Mouse (Mus musculus) WW6 (cell line): ENCODE results near the gene Cphx3.
"Not testable (repeated sequence)": the region's sequence is repeated elsewhere in the genome, so short reads cannot be mapped to it uniquely, and the experiment has no call there.

ENCODE experiments used
- DNase-seq: peaks from one replicate; pipeline ENCODE4 v3.0.0-alpha.2; 2013; ENCODE audit warnings: low read depth, low spot score

Cphx3 gene

DNA sequence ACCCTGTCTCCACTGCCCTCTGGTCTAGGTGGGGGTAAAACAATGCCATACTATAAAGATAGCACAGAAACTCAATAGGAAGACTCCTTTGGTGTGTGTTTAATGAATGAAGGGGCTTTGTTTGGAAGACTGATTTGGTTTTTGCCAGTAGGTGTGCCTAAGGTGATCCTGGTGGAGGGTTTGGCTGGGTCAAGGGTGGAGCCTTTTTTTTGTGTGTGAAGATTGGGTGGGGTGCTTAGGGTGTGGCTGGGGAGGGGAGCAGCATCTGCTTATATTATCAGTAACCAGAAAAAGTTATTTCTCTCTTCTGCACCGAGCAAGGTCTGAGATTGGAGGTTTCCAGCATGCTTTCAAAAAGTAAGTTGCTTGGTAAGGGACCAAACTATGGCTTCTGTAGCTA, at the start of gene Cphx3:
TSS of gene Cphx3 (plus strand) at position 301 of the 400 bp plus-strand sequence.
- DNase-seq = not testable (repeated sequence)

GRCm38 (mm10) chr14:26034364-26034763, 47.7 kb upstream of the Cphx3 start:
- not testable (repeated sequence) for DNase-seq

DNA sequence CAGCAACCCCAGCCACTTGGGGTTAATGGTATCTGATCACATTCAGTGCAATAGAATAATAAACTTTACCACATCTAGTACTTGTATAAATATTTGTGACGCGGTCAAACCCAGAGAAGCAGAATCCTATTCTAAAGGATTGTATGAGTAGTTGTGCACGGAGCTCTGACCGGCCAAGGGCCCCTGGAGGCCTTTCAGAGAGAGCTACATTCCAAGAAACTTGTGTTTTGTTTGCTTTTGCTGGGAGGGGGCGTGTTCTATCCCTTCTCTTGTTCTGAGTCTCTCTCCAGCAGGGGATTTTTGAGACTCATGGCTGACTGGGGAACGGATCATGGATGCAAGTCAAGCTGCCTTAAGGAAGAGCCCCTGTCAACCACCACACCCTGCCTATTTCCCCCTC, 46.7 kb upstream of the Cphx3 start:
- not testable (repeated sequence) for DNase-seq

- not testable (repeated sequence) for DNase-seq
These were observed 39.5 kb upstream of the Cphx3 start, which contains the start of gene Gm9780 for GRCm38 (mm10) chr14:26042611-26043010. Gene Gm9780, minus strand, starts transcription at chr14:26042711.

- not testable (repeated sequence) for DNase-seq
These were observed 37.1 kb upstream of the Cphx3 start for GRCm38 (mm10) chr14:26045007-26045406.

DNA sequence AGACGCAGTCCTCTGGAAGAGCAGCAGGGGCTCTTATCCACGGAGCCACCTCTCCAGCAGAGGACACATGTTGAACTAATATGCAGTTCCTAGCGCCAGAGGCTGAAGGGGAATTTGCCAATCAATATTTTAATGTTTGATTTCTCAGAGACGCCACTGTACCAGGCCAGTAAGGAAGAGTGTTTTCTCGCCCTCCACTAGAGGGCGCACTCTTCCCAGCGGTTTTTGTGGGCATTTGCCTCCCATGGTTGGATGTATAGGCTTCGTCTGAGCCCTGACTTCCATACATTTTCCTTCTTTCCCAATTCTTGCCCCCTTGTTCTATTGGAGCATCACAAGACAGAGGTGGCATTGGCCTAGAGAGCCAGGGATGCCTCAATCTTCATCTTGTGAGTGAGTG, 35.1 kb upstream of the Cphx3 start:
- not testable (repeated sequence) for DNase-seq

DNA sequence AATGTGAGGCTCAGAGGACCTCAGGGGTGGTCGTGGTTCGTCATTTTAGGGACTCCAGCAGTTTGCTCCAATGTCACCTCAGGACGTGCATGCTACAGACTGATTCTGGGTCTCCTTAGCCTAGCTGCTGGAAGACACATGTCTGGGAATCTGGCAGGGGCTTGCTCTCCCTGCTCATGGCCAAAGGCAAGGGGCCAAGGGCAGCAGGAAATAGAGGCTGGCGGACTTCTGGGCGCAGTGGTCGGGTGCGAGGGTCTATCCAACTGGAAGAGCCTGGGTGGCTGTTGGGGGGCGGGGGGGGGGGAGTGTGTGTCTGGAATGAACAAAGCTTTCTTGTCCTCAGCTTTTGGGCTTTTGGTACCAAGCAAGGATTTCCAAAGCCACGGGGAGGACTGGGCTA, 33.3 kb upstream of the Cphx3 start:
- not testable (repeated sequence) for DNase-seq

GRCm38 (mm10) chr14:26058184-26058583, 23.9 kb upstream of the Cphx3 start:
- DNase-seq = not testable (repeated sequence)

DNA sequence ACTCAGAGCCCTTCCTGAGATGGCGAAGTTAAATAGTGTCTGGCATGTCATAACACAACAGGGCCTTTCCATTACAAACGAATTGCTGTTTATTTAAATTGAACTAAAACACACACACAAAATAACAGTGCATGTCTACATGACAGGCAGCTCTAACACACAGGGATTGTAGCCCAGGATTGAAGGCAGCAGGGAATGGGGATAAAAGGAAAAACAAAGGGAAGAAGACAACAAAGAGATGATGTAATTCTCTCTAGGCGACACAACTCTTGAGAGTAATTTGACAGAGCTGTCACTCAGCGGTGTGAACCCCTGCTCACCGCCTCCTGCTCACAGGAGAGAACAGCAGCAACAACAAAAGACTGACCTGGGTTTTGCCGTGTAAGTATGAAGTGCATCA, 22.7 kb upstream of the Cphx3 start:
- DNase-seq = not testable (repeated sequence)

DNA sequence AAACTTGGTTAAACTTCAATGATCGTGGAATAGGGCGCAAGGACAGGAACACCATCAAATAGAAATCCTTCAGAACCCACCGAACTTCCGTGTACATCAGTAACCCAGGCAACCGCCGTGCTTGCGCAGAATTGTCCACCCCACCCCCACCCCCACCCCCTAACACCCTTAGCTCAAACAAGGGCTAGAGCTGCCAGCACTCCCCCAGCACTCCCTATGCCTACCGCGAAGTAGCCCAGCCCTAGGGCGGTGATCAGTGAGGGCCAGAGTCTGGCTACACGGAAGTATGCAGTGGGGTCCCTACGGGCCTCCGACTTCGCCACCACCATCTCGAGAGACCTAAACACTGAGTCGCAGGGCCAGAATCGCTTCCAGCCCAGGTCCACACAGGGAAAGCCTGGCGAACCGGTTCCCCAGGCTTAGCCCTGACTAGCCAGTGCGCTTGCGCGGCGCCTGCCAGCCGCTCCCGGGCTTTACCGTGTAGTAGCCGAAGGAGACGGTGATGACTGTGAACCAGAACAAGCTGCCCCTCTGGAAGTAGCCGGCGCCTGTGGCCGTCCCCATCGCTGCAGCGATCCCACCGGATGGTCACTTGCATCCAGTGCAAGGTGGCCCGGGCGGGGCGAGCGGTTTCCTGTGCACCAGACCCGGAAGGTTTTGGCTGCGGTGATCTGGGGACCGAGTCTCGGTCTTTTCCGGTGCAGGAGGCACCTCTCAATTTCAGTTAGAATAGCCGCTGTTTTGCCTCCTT, 15.3 kb upstream of the Cphx3 start:
- DNase-seq = not testable (repeated sequence)

GRCm38 (mm10) chr14:26067325-26067633, 14.8 kb upstream of the Cphx3 start, which contains the start of gene Tmem254c:
Gene Tmem254c, minus strand, starts transcription at chr14:26067355.
- DNase-seq = not testable (repeated sequence)

- not testable (repeated sequence) for DNase-seq
These were observed 5.3 kb upstream of the Cphx3 start for GRCm38 (mm10) chr14:26076620-26077390.

DNA sequence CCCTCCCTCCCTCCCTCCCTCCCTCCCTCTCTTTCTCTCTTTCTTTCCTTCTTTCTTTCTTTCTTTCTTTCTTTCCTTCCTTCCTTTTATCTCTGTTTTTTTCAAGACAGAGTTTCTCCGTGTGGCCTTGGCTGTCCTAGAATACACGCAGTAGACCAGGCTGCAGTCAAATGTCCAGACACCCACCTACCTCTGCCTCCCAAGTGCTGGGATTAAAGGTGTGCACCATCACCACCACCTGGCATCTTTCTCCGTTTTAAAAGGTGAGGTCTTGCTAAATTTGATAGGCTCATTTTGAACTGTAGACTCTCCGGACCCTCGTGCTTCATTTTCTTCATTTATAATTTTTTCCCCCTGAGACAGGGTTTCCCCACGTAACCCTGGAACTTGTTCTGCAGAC, 881 bp upstream of the Cphx3 start, which contains the start of gene Cphx2:
TSS of gene Cphx2 (plus strand) at position 301 of the 400 bp plus-strand sequence.
- DNase-seq = not testable (repeated sequence)

DNA sequence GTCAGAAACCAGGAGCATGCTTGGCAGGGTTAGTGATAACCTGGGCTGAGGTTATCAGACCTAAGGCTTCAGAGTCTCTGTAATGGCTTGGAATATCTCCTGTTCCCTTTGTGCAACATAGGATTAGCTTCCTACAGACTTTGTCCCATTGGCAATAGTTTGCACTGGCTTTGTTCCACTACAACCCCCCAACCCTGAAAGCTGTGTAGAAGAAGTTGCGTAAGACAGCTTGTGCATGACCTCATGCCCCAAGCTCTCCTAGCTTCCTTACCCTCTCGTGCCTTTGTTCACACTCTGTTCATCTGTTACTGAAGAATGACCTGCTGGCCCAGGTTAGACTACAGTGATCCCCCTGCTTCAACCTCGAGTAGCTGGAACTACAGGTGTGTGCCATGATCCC, 15.5 kb downstream of the Cphx3 start:
- not testable (repeated sequence) for DNase-seq

GRCm38 (mm10) chr14:26118150-26118549, 36.1 kb downstream of the Cphx3 start, which contains the start of gene Duxbl2:
Gene Duxbl2, plus strand, starts transcription at chr14:26118349.
- not testable (repeated sequence) for DNase-seq

DNA sequence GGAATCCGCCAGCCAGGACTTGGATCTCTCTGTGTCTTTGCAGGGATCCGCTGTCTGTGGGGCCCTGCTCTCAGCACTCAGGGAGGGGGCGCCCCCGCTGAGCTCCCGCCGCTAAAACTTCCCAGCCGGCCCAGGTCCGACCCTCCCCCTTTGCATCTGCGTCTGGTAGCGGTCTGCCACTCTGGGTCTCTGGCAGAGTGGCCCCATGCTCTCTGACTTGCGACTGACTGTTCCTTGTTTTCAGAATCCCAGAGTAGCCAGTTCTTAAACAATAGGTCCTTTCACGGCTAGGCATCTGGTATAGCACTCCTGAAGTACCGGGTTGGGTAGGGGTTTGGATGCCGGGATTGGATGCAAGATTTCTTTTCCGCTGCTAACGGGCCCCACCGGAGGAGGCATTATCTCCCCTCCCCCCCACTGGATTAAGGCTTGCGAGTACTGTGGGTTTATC, 36.5 kb downstream of the Cphx3 start:
- DNase-seq = not testable (repeated sequence)

DNA sequence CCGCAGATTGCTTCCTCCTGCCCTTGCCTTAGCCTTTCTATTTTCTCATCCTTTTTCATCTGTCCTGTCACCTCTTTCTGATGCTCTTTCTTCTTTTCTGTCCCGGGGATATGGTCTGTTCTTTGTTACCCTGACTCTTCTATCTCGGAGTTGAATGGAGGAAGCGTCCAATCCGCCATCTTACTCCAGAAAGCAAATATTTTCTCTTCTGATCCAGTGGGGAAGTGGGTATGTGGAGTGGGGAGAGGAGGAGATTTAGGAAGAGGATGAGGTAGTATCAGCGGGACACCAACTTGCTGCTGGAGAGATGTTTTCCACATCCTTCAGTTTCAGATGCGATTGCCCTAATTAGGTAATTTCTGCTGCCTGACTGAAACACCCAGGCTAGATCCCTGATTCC, 37.0 kb downstream of the Cphx3 start:
- not testable (repeated sequence) for DNase-seq

GRCm38 (mm10) chr14:26147095-26147494, 65.0 kb downstream of the Cphx3 start:
- not testable (repeated sequence) for DNase-seq

DNA sequence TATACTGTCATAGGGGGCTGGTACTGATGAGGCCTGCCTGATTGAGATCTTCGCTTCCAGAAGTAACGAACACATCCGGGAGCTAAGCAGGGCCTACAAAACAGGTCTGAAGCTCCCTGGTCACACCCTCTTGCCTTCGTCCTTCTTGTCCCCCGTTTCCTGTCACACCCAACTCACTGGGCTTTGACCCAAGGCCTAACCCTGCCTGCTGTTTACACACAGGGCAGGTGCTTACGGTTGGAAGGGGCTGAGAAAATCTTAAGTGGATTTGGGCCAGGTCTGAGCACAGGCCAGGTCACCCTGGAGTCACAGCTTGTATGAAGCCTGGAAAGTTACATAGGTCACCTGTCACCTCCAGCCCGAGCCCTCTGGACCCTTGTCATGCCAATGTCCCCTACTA, 73.9 kb downstream of the Cphx3 start:
- DNase-seq = not testable (repeated sequence)

DNA sequence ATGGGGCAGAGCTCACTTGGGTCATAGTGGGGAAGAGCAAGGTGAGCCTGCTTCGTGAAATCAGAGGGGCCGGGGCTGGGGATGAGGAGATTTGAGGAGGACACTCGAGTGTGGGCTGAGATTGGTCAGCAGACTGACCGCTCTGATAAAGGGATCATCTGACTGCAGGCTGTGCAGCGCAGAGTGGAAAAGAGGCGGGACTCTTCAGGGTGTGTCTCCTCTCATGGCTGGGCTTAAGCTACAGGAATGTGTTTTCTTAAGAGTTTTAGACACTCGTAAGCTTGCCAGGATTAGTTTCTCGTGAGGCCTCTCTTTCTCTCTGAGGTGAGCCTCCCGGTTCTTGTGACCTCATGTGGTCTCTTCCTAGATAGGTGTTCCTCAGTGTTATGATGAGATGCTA, 79.1 kb downstream of the Cphx3 start:
- DNase-seq = not testable (repeated sequence)

- not testable (repeated sequence) for DNase-seq
These were observed 80.3 kb downstream of the Cphx3 start for GRCm38 (mm10) chr14:26162423-26162822.

GRCm38 (mm10) chr14:26165266-26165665, 83.2 kb downstream of the Cphx3 start:
- DNase-seq = not testable (repeated sequence)
